Comparison of ENCODE assay signal across 10 mouse cellular contexts in the genomic region with DNA sequence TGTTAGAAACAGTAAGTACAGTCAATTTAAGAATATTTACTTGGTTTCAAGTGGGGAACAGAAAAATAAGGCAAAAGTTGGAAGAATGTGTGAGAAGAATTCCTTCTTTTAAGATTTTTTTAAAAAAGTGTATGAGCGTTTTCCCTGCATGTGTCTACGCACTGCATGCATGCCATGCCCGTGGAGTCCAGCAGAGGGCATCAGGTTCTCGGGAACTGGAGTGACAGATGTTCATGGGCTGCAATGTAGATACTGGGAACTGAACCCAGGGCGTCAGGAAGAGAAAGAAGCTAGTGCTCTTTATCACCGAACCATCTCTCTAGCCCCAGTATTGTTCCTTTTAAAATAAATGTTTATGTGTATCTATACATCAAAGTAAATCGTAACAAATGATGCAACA.
DNase-seq lines count a peak whose midpoint lies in the region; ATAC-seq lines count a peak whose summit lies in the region.
"Had no signal": no experiment of that assay in that cellular context is flagged by ENCODE, and none has a peak within 500 bp of the region (broad histone marks: within the 10 kb centered on the region; RNA-seq: fewer than 3 reads in every experiment).

No protein-coding gene starts in this region.

- H3K9ac ChIP-seq in neural tube, embryonic 11.5 days (ENCODE audit: low read length), result no peak overlapping the region
- H3K9ac ChIP-seq: hindbrain, embryonic 15.5 days had no signal

- intact Hi-C loops in gastrocnemius, postnatal 14 days (cut with DNase I; ENCODE audit: low total_unique reads), result no loop called here

- H3K4me1 ChIP-seq in neural tube, embryonic 11.5 days (ENCODE audit: control insufficient read depth, insufficient read depth, low read length), result no peaks in the 10 kb centered on the region
- H3K4me1 ChIP-seq: hindbrain, embryonic 15.5 days had no signal

- H3K36me3 ChIP-seq in neural tube, embryonic 11.5 days (ENCODE audit: control insufficient read depth, insufficient read depth, low read length), result no peaks in the 10 kb centered on the region
- H3K36me3 ChIP-seq: hindbrain, embryonic 15.5 days had no signal

- no peak overlapping the region for H3K4me2 ChIP-seq in neural tube, embryonic 11.5 days (ENCODE audit: low read depth)
- H3K4me2 ChIP-seq: hindbrain, embryonic 15.5 days had no signal

- DNase-seq in gastrocnemius, postnatal 14 days, result peak; percentile 4
- no peak for DNase-seq in gastrocnemius, postnatal 25 days
- peak; percentile 16 for DNase-seq in ovary, postnatal 36 days (ENCODE audit: low spot score)
- no peak for DNase-seq in ovary, postnatal 10 days (ENCODE audit: low spot score)
- peak; percentile 3 for DNase-seq in embryo, embryonic 11.5 days (ENCODE audit: low read depth, low spot score)
- DNase-seq in neural tube, embryonic 11.5 days (ENCODE audit: low spot score), result peak; percentile 19
- DNase-seq in B cell, adult 2 months, result no peak
- DNase-seq in thymus, postnatal 36 days, result no peak

- no peaks in the 10 kb centered on the region for H3K9me3 ChIP-seq in neural tube, embryonic 11.5 days (ENCODE audit: control insufficient read depth, low read length)
- H3K9me3 ChIP-seq: hindbrain, embryonic 15.5 days had no signal

- no peak overlapping the region for H3K4me3 ChIP-seq in neural tube, embryonic 11.5 days (ENCODE audit: low read depth, low read length)
- H3K4me3 ChIP-seq: hindbrain, embryonic 15.5 days; myocyte had no signal

- 72% methylated on average over 7 of the region's 7 CpGs for WGBS in neural tube, embryonic 11.5 days

- H3K27me3 ChIP-seq in neural tube, embryonic 11.5 days (ENCODE audit: control insufficient read depth, insufficient read depth, low read length), result no peaks in the 10 kb centered on the region
- H3K27me3 ChIP-seq: hindbrain, embryonic 15.5 days had no signal

- no peak for ATAC-seq in neural tube, embryonic 11.5 days (ENCODE audit: insufficient read depth, low FRiP score, low TSS enrichment)

- H3K27ac ChIP-seq in neural tube, embryonic 11.5 days (ENCODE audit: low read depth, low read length), result no peak overlapping the region
- H3K27ac ChIP-seq: hindbrain, embryonic 15.5 days had no signal

Comparison
In these comparisons a context has a peak if more than half of its experiments do, and no peak if none do; other contexts are left out.
1. DNase-seq: peak in gastrocnemius, postnatal 14 days (single experiment), ovary, postnatal 36 days (single experiment), embryo, embryonic 11.5 days (single experiment) and neural tube, embryonic 11.5 days (single experiment); none in gastrocnemius, postnatal 25 days (single experiment), ovary, postnatal 10 days (single experiment), B cell, adult 2 months (0 of 2) and thymus, postnatal 36 days (0 of 2).